Mouse (Mus musculus) myocyte (in vitro differentiated cells): ENCODE measurements around the gene Itga3.

ENCODE experiments used
- CEBPB ChIP-seq: IDR thresholded peaks from 2 replicates; pipeline ENCODE4 v1.6.1; 2011; ENCODE audit warnings: mild to moderate bottlenecking, moderate library complexity; ENCODE audit not compliant: poor library complexity, insufficient read depth, severe bottlenecking
- E2F4 ChIP-seq: IDR thresholded peaks from one replicate; pipeline ENCODE4 v1.6.1; 2011; ENCODE audit warnings: mild to moderate bottlenecking, control low read depth, moderate library complexity; ENCODE audit not compliant: insufficient read depth
- MAX ChIP-seq: IDR thresholded peaks from one replicate; pipeline ENCODE4 v1.6.1; 2011; ENCODE audit warnings: low read depth, mild to moderate bottlenecking, control low read depth
- MYOD1 ChIP-seq, 3 experiments: IDR thresholded peaks; one replicate each; pipeline ENCODE4 v1.6.1; 2011; ENCODE audit warnings: control low read depth in 2 of 3, low read depth in 2 of 3, mild to moderate bottlenecking in 2 of 3, moderate library complexity in 1 of 3; ENCODE audit not compliant: insufficient read length in 2 of 3, control insufficient read depth in 1 of 3
- MYOG ChIP-seq, 3 experiments: IDR thresholded peaks; one replicate each; pipeline ENCODE4 v1.6.1; 2011; ENCODE audit warnings: control low read depth in 2 of 3, low read depth in 2 of 3, mild to moderate bottlenecking in 2 of 3; ENCODE audit not compliant: insufficient read length in 2 of 3, control insufficient read depth in 1 of 3, insufficient read depth in 1 of 3
- POLR2A ChIP-seq: IDR thresholded peaks from one replicate; pipeline ENCODE4 v1.6.1; 2011; ENCODE audit warnings: low read depth, mild to moderate bottlenecking, control low read depth, moderate library complexity; ENCODE audit not compliant: insufficient read length
- POLR2AphosphoS2 ChIP-seq: IDR thresholded peaks from one replicate; pipeline ENCODE4 v1.6.1; 2011; ENCODE audit warnings: low read depth, control low read depth; ENCODE audit not compliant: insufficient read length
- REST ChIP-seq: IDR thresholded peaks from one replicate; pipeline ENCODE4 v1.6.1; 2011; ENCODE audit warnings: mild to moderate bottlenecking, control low read depth, moderate library complexity; ENCODE audit not compliant: insufficient read depth, insufficient read length
- SRF ChIP-seq: IDR thresholded peaks from one replicate; pipeline ENCODE4 v1.6.1; 2011; ENCODE audit warnings: low read depth; ENCODE audit not compliant: control insufficient read depth, insufficient read length
- TCF12 ChIP-seq: IDR thresholded peaks from one replicate; pipeline ENCODE4 v1.6.1; 2011; ENCODE audit warnings: mild to moderate bottlenecking, control low read depth; ENCODE audit not compliant: poor library complexity, insufficient read depth, severe bottlenecking
- TCF3 ChIP-seq: IDR thresholded peaks from one replicate; pipeline ENCODE4 v1.6.1; 2011; ENCODE audit warnings: low read depth, control low read depth; ENCODE audit not compliant: insufficient read length
- USF1 ChIP-seq: IDR thresholded peaks from one replicate; pipeline ENCODE4 v1.6.1; 2011; ENCODE audit warnings: low read depth, mild to moderate bottlenecking, control low read depth, moderate library complexity

DNA sequence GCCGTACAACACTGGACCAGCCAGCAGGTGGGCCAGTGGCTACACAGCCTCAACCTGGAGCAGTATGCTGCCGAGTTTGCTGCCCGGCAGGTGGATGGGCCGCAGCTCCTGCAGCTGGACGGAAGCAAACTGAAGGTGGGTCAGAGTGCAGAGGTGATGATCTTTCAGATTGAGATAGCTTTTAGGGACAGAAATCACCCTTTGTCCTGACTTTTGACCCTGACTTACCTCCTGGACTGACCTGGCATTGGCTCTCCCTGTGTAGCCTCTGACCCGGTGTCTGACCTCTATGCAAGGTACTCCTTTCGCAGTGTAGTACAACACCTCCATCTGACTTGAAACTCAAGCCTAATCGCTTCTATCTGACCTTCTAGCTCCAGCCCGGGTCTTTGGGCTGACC lies 53.1 kb downstream of the Itga3 start:
- TF ChIP-seq USF1 (no peak), MAX (no peak), MYOD1 (IDR thresholded peaks at IDR 0.05; ENCODE audit: control insufficient read depth in 1 of 3, insufficient read length in 2 of 3, low read depth in 2 of 3) (no peak), POLR2A (no peak), CEBPB (no peak), POLR2AphosphoS2 (peak; percentile 29), REST (no peak), TCF12 (no peak), E2F4 (no peak), TCF3 (no peak), SRF (no peak), MYOG (IDR thresholded peaks at IDR 0.05; ENCODE audit: control insufficient read depth in 1 of 3, insufficient read depth in 1 of 3, insufficient read length in 2 of 3, low read depth in 2 of 3) (no peak)
